Mouse (Mus musculus) limb, embryonic 14.5 days (tissue): ENCODE measurements around the gene Aspg. TPM values are rescaled to one million over a fixed set of nuclear protein-coding genes. Genes with fewer than 3 reads are reported as not detected.

ENCODE experiments used
- ATAC-seq: fragments of 200-750 bp; cut with Nextera tagmentation; 2 replicates; pipeline ENCODE4 v1.8.0; 2017; ENCODE audit warnings: low read depth, moderate number of reproducible peaks, moderate TSS enrichment; ENCODE audit not compliant: low FRiP score
- DNase-seq: peaks from one replicate; pipeline ENCODE4 v3.0.0-alpha.2; 2015; ENCODE audit warnings: low spot score
- H3K27ac ChIP-seq: fragments of 300-500 bp; sonication (generic); replicated peaks from 2 replicates; pipeline ENCODE4 v1.5.1; 2014; ENCODE audit warnings: low read depth, mild to moderate bottlenecking, low read length, moderate library complexity, mixed read lengths
- H3K27me3 ChIP-seq: fragments of 300-500 bp; sonication (generic); 2 replicates; pipeline ENCODE4 v1.6.1; 2014; ENCODE audit warnings: low read length, mixed read lengths; ENCODE audit not compliant: control insufficient read depth, insufficient read depth
- H3K36me3 ChIP-seq: fragments of 300-500 bp; sonication (generic); 2 replicates; pipeline ENCODE4 v1.6.1; 2014; ENCODE audit warnings: mild to moderate bottlenecking, low read length, moderate library complexity, mixed read lengths; ENCODE audit not compliant: control insufficient read depth, insufficient read depth
- H3K4me1 ChIP-seq: fragments of 300-500 bp; sonication (generic); 2 replicates; pipeline ENCODE4 v1.6.1; 2014; ENCODE audit warnings: antibody characterized with exemption, low read length, mixed read lengths; ENCODE audit not compliant: control insufficient read depth, insufficient read depth
- H3K4me2 ChIP-seq: fragments of 300-500 bp; sonication (generic); replicated peaks from 2 replicates; pipeline ENCODE4 v1.6.1; 2014; ENCODE audit warnings: low read depth, mild to moderate bottlenecking, low read length, moderate library complexity; ENCODE audit not compliant: severe bottlenecking
- H3K4me3 ChIP-seq: fragments of 300-500 bp; sonication (generic); replicated peaks from 2 replicates; pipeline ENCODE4 v1.5.1; 2014; ENCODE audit warnings: low read length
- H3K9ac ChIP-seq: fragments of 300-500 bp; sonication (generic); 2 replicates; pipeline ENCODE4 v1.6.1; 2014; ENCODE audit warnings: mild to moderate bottlenecking, low read depth, low read length, moderate library complexity; ENCODE audit not compliant: severe bottlenecking
- H3K9me3 ChIP-seq: fragments of 300-500 bp; sonication (generic); 2 replicates; pipeline ENCODE4 v1.6.1; 2016; ENCODE audit warnings: low read length; ENCODE audit not compliant: control insufficient read depth
- POLR2A ChIP-seq: fragments of 200-500 bp; IDR thresholded peaks from 2 replicates; pipeline ENCODE4 v1.8.0; 2012; ENCODE audit warnings: inconsistent platforms, mild to moderate bottlenecking, moderate library complexity, borderline replicate concordance; ENCODE audit not compliant: insufficient read depth, insufficient read length; ENCODE audit errors: extremely low read depth
- WGBS: fragments of 180-500 bp; shearing (Covaris S2); extraction: QIAGEN DNeasy Blood & Tissue Kit; methylation state at CpG from one replicate; pipeline ENCODE4 v1.1.7; 2014; 5-methylcytosine and 5-hydroxymethylcytosine counted together
- microRNA counts: library from miRNA; unstranded; fragments of <30 nt; microRNA quantifications from one replicate; lab custom pipeline; 2016
- microRNA-seq: library from miRNA; unstranded; fragments of <30 nt; microRNA quantifications from one replicate; pipeline ENCODE4, GENCODE M21; 2016
- polyA plus RNA-seq, 2 experiments: library from polyadenylated mRNA; depleted of rRNA in 1 of 2; stranded (reverse) in 1 of 2; unstranded in 1 of 2; fragments of >200 nt; fragmentation: Nextera tagmentation in 1 of 2; extraction: Ambion mirVana in 1 of 2; gene quantifications; 2 replicates each; pipeline versions ENCODE4 v1.2.1 to v1.2.3; 2012 to 2014

Gene Aspg
- polyA plus RNA-seq, 2 experiments = 2.5 to 4.7 TPM

DNA sequence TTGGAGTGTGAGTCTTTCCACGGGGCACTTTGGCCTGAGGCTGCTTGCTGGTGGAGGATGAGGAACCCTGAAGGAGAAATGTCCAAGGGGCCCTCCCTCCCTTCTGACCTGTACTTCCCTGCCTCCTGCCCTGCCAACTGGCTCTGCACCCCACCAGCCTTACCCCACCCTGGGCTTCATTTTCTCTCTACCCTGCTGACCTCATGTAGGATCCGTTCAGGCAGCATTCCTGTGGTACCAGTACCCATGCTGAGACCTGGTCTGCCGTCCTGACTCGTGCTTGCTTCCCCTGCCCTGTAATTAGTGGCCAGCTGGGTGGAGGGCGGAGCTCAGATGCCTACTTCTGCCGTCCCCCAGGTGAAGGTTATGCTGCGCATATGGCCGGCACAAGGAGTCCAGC lies 65.7 kb downstream of the Aspg start:
- H3K27me3 ChIP-seq = no peaks in the 10 kb centered on the region
- 55% methylated on average over 8 of the region's 8 CpGs for WGBS
- H3K4me1 ChIP-seq = 0 out of 2 replicates have a peak, but pooled peaks cover 2% of the 10 kb centered on the region
- H3K9ac ChIP-seq = no peak overlapping the region
- peaks cover 48% of the 10 kb centered on the region for H3K36me3 ChIP-seq
- H3K4me3 ChIP-seq = no peak overlapping the region
- H3K9me3 ChIP-seq = no peaks in the 10 kb centered on the region
- TF ChIP-seq POLR2A = no peak
- no peak for ATAC-seq
- H3K27ac ChIP-seq = no peak overlapping the region
- no peak overlapping the region for H3K4me2 ChIP-seq
- DNase-seq = no peak

MicroRNAs encoded within 50 kb of the gene (microRNA counts, 519-probe panel; counts per million panel counts)
- 4,661 counts per million, percentile 92 among the panel's probes with 10 or more counts for microRNA mmu-miR-203 (lab: Ali Mortazavi, UCI)

Small RNA genes lying within 50 kb of the gene (microRNA-seq; reads per million reads assigned to microRNA genes)
- 42,639 reads per million, percentile 98 among the genes with 10 or more reads in this experiment for gene Mir203
- gene Mir3073a = not detected
- gene Mir3073b = not detected

Other genes starting within 250 kb of the Aspg start
- 16.8 and 18.5 TPM in 2 replicates for gene Ppp1r13b, start 198.6 kb upstream of the Aspg start, polyA plus RNA-seq (2012; rRNA removed)
- gene Ppp1r13b, start 198.6 kb upstream of the Aspg start, polyA plus RNA-seq (2014; fragmentation: Nextera tagmentation; extraction: Ambion mirVana) = 17.3 and 19.4 TPM in 2 replicates
- gene Atp5mpl, start 139.7 kb upstream of the Aspg start, polyA plus RNA-seq (2012; rRNA removed) = 162 and 174 TPM in 2 replicates
- gene Atp5mpl, start 139.7 kb upstream of the Aspg start, polyA plus RNA-seq (2014; fragmentation: Nextera tagmentation; extraction: Ambion mirVana) = 598 and 677 TPM in 2 replicates
- gene Tdrd9, start 135.1 kb upstream of the Aspg start, polyA plus RNA-seq (2012; rRNA removed) = 0.78 and 0.81 TPM in 2 replicates
- gene Tdrd9, start 135.1 kb upstream of the Aspg start, polyA plus RNA-seq (2014; fragmentation: Nextera tagmentation; extraction: Ambion mirVana) = 0.23 and 0.40 TPM in 2 replicates
- gene Rd3l, start 125.4 kb upstream of the Aspg start, polyA plus RNA-seq (2012; rRNA removed) = not detected in 2 replicates
- not detected in 2 replicates for gene Rd3l, start 125.4 kb upstream of the Aspg start, polyA plus RNA-seq (2014; fragmentation: Nextera tagmentation; extraction: Ambion mirVana)
- 21.6 and 29.1 TPM in 2 replicates for gene Kif26a, start 39.5 kb downstream of the Aspg start, polyA plus RNA-seq (2012; rRNA removed)
- 6.2 and 7.0 TPM in 2 replicates for gene Kif26a, start 39.5 kb downstream of the Aspg start, polyA plus RNA-seq (2014; fragmentation: Nextera tagmentation; extraction: Ambion mirVana)